Comparison of ENCODE assay signal across 8 mouse cellular contexts in the genomic region with DNA sequence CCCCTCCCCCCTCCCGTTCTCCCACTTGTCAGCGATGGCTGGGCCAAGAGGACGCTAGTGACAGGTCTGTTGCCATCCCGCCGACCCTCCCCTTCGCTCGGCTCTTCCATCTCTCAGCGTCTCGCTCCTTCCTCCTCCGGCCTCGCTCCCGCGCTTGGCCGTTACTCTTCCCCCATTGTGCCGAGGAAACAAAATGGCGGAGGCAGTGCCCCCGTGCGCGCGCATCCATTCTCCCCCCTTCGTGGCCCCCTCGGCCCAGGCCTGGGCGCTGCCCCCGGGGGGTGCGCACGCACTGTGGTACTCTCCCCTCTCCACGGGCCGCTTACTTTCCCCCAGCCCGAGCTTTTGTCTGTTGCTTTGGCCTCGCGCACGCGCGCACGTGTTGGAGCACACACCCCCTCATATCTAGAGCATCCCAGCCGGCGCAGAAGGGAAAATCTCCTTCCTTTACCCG. TPM values are rescaled to one million over a fixed set of nuclear protein-coding genes. Genes with fewer than 3 reads are reported as not detected.
A peak's percentile ranks its signal among the peaks of the same experiment; 100 is the strongest.
DNase-seq lines count a peak whose midpoint lies in the region; ATAC-seq lines count a peak whose summit lies in the region.

No protein-coding gene starts in this region.

- H3K4me3 ChIP-seq in hindbrain, embryonic 13.5 days, result peak overlapping the region; percentile 83

- H3K4me1 ChIP-seq in hindbrain, embryonic 13.5 days (replicated peaks), result peaks cover 36% of the 10 kb centered on the region

- H3K27ac ChIP-seq in hindbrain, embryonic 13.5 days, result peak overlapping the region; percentile 94

- peak; percentile 80 for DNase-seq in Muller cell, postnatal 12 days (ENCODE audit: inconsistent ontology term)
- DNase-seq in cerebellum, adult 9-11 months, result peak; percentile 83
- DNase-seq in frontal cortex, postnatal 10 days (ENCODE audit: low spot score in 2 of 2), result peak; percentile 64 to 65
- DNase-seq in left cerebral cortex, adult 11 months (ENCODE audit: low spot score), result peak; percentile 48
- peak; percentile 58 for DNase-seq in lung, postnatal 36 days
- peak; percentile 89 for DNase-seq in retina, postnatal 1 day
- peak; percentile 93 for DNase-seq in thymus, postnatal 4 days

- WGBS in hindbrain, embryonic 13.5 days, result under 1% methylated on average over 38 of the region's 38 CpGs

- no peaks in the 10 kb centered on the region for H3K9me3 ChIP-seq in hindbrain, embryonic 13.5 days

- peak overlapping the region; percentile 90 for H3K4me2 ChIP-seq in hindbrain, embryonic 13.5 days

- H3K36me3 ChIP-seq in hindbrain, embryonic 13.5 days, result peaks cover 13% of the 10 kb centered on the region

- H3K27me3 ChIP-seq in hindbrain, embryonic 13.5 days, result no peaks in the 10 kb centered on the region

- peak; percentile 55 for ATAC-seq in hindbrain, embryonic 13.5 days (ENCODE audit: low FRiP score)

- H3K9ac ChIP-seq in hindbrain, embryonic 13.5 days, result peak overlapping the region; percentile 90

RNA-seq across cellular contexts. Expression of a gene that starts 0.5 kb away (rescaled TPM):
- 253 and 276 TPM in 2 replicates for polyA plus RNA-seq in hindbrain, embryonic 13.5 days (2015; fragmentation: Nextera tagmentation; extraction: Ambion mirVana)

RNA-seq across cellular contexts. Expression of a gene that starts 43.5 kb away (rescaled TPM):
- 50.6 and 54.0 TPM in 2 replicates for polyA plus RNA-seq in hindbrain, embryonic 13.5 days (2015; fragmentation: Nextera tagmentation; extraction: Ambion mirVana)

RNA-seq across cellular contexts. Expression of a gene that starts 47.7 kb away (rescaled TPM):
- 68.1 and 73.8 TPM in 2 replicates for polyA plus RNA-seq in hindbrain, embryonic 13.5 days (2015; fragmentation: Nextera tagmentation; extraction: Ambion mirVana)

RNA-seq across cellular contexts. Expression of a gene that starts 56.0 kb away (rescaled TPM):
- polyA plus RNA-seq in hindbrain, embryonic 13.5 days (2015; fragmentation: Nextera tagmentation; extraction: Ambion mirVana), result 0.62 and 0.71 TPM in 2 replicates

RNA-seq across cellular contexts. Expression of a gene that starts 56.5 kb away (rescaled TPM):
- polyA plus RNA-seq in hindbrain, embryonic 13.5 days (2015; fragmentation: Nextera tagmentation; extraction: Ambion mirVana), result 64.9 and 72.1 TPM in 2 replicates

Comparison
In these comparisons a context has a peak if more than half of its experiments do, and no peak if none do; other contexts are left out.
1. Peak in every context shown above with its lines: DNase-seq, ATAC-seq, H3K4me3 ChIP-seq and H3K27ac ChIP-seq.